Mouse (Mus musculus) midbrain, embryonic 13.5 days (tissue): ENCODE measurements around the gene Dlk1. TPM values are rescaled to one million over a fixed set of nuclear protein-coding genes. Genes with fewer than 3 reads are reported as not detected.

Experiments used
- ATAC-seq: fragments of 200-750 bp; cut with Nextera tagmentation; 2 replicates; pipeline ENCODE4 v1.8.0; 2017; ENCODE audit warnings: mild to moderate bottlenecking, moderate TSS enrichment, moderate library complexity
- H3K27ac ChIP-seq: fragments of 300-500 bp; sonication (generic); 2 replicates; pipeline ENCODE4 v1.5.1; 2015; ENCODE audit warnings: inconsistent platforms, mild to moderate bottlenecking, moderate library complexity
- H3K27me3 ChIP-seq: fragments of 300-500 bp; sonication (generic); 2 replicates; pipeline ENCODE4 v1.6.1; 2015; ENCODE audit warnings: mild to moderate bottlenecking, inconsistent platforms
- H3K36me3 ChIP-seq: fragments of 300-500 bp; sonication (generic); 2 replicates; pipeline ENCODE4 v1.6.1; 2015; ENCODE audit warnings: mild to moderate bottlenecking, inconsistent platforms
- H3K4me1 ChIP-seq: fragments of 300-500 bp; sonication (generic); replicated peaks from 2 replicates; pipeline ENCODE4 v1.6.1; 2015; ENCODE audit warnings: inconsistent platforms
- H3K4me2 ChIP-seq: fragments of 300-500 bp; sonication (generic); replicated peaks from 2 replicates; pipeline ENCODE4 v1.6.1; 2015; ENCODE audit warnings: moderate library complexity, mild to moderate bottlenecking, inconsistent platforms
- H3K4me3 ChIP-seq: fragments of 300-500 bp; sonication (generic); replicated peaks from 2 replicates; pipeline ENCODE4 v1.5.1; 2015; ENCODE audit warnings: mild to moderate bottlenecking, inconsistent platforms
- H3K9ac ChIP-seq: fragments of 300-500 bp; sonication (generic); replicated peaks from 2 replicates; pipeline ENCODE4 v1.6.1; 2015; ENCODE audit warnings: mild to moderate bottlenecking, inconsistent platforms
- H3K9me3 ChIP-seq: fragments of 300-500 bp; sonication (generic); 2 replicates; pipeline ENCODE4 v1.6.1; 2016; ENCODE audit warnings: mild to moderate bottlenecking, inconsistent platforms
- WGBS: fragments of 180-500 bp; shearing (Covaris S2); methylation state at CpG from one replicate; pipeline ENCODE4 v1.1.7; 2015; 5-methylcytosine and 5-hydroxymethylcytosine counted together
- polyA plus RNA-seq: library from polyadenylated mRNA; unstranded; fragments of >200 nt; fragmentation: Nextera tagmentation; extraction: Ambion mirVana; gene quantifications from 2 replicates; pipeline ENCODE4 v1.2.1, GENCODE M21; 2015

The Dlk1 gene
- polyA plus RNA-seq, 1 experiment from 2014 or later: 117 TPM

DNA sequence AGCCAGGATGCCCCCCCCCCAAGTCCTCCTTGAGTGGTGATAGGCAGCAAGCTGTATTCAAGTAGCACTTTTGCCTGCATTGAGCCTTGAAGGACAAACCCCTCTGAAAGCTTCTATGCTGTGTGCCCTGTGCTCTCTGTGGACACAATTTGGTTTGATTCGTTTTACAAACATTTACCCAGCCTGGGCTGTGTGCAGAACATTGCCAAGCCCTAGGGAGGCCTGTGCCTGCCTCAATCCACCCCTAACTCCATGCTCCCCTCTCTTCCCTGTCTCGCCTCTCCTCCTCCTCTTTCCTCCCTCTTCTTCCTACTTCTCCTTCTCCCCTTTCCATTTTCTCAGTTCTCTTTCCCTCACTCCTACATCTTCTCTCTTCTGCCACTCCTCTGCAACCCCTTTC is 29.5 kb upstream of the Dlk1 start:
- H3K36me3 ChIP-seq: no peaks in the 10 kb centered on the region
- H3K4me3 ChIP-seq: no peak overlapping the region
- peaks cover 17% of the 10 kb centered on the region for H3K27me3 ChIP-seq
- no peak overlapping the region for H3K9ac ChIP-seq
- H3K4me1 ChIP-seq: peaks cover 14% of the 10 kb centered on the region
- ATAC-seq: no peak
- H3K9me3 ChIP-seq: no peaks in the 10 kb centered on the region
- H3K4me2 ChIP-seq: no peak overlapping the region
- H3K27ac ChIP-seq: no peak overlapping the region
- WGBS: 39% methylated on average over 2 of the region's 2 CpGs

DNA sequence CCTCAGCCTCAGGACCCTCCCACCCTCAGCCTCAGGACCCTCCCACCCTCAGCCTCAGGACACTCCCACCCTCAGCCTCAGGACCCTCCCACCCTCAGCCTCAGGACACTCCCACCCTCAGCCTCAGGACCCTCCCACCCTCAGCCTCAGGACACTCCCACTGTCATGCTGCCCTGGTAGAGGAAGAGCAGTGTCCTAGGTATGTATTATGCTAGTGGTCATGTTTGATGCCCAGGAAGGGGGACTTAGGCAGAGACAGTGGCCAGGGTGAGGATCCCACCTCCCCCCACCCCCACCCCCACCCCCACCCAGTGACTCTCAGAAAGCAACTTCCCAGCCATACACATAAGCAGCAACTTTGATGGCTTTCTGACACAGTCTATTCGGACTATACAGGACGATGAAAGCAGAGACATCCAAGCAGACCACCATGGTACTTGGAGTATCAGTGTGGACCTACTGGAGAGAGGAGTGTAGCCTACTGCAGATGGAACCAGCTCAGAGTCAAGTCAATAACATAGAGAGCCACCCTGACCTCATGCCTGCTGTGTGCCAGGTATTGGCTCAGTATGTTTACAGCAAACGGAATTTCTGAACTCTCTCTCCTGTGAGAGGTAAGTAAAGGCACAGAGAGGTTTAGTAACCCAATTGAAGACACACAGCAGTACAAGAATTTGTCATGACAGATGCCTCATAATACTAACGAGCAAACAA is 28.8 kb upstream of the Dlk1 start:
- H3K27ac ChIP-seq: no peak overlapping the region
- H3K9me3 ChIP-seq: no peaks in the 10 kb centered on the region
- H3K4me2 ChIP-seq: no peak overlapping the region
- no peak overlapping the region for H3K9ac ChIP-seq
- H3K4me3 ChIP-seq: no peak overlapping the region
- H3K4me1 ChIP-seq: peaks cover 14% of the 10 kb centered on the region
- 77% methylated on average over 4 of the region's 4 CpGs for WGBS
- no peak for ATAC-seq
- no peaks in the 10 kb centered on the region for H3K36me3 ChIP-seq
- H3K27me3 ChIP-seq: peaks cover 17% of the 10 kb centered on the region

DNA sequence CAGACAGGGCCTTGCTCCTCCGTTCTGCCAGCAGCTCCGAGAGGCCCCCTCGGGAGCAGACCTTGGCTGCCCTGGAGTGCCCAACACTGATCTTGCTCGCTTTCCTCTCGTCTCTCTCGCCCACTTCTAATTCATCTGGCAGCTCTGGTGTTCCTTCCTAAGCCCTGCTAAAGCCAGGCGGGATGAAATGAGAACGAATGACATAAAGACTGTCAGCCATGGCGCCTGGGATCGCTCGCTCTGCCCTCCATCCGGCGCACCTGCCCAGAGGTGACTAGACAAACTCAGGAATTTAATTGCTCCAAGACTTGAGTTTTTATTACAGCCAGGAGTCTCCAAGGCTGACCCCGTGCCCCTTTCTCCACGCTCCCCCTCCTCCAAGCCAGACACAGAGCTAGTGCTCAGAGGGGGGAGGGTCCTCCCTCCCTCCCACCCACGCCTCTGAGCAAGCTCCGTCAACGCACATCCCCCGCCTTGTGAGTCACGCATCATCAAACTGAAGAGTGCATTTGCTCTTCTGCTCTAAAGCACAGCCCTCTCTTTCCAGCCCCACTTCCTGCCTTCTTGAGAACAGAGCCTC is 27.8 kb upstream of the Dlk1 start:
- no peaks in the 10 kb centered on the region for H3K36me3 ChIP-seq
- H3K9me3 ChIP-seq: no peaks in the 10 kb centered on the region
- H3K9ac ChIP-seq: peak overlapping the region; percentile 44
- 11% methylated on average over 20 of the region's 20 CpGs for WGBS
- H3K4me1 ChIP-seq: peaks cover 14% of the 10 kb centered on the region
- peak overlapping the region; percentile 38 for H3K4me2 ChIP-seq
- ATAC-seq: peak; percentile 35; the same call in 1 of the 2 replicates
- peak overlapping the region; percentile 5 for H3K4me3 ChIP-seq
- peak overlapping the region; percentile 14; the same call in 1 of the 2 replicates for H3K27ac ChIP-seq
- H3K27me3 ChIP-seq: peaks cover 17% of the 10 kb centered on the region

DNA sequence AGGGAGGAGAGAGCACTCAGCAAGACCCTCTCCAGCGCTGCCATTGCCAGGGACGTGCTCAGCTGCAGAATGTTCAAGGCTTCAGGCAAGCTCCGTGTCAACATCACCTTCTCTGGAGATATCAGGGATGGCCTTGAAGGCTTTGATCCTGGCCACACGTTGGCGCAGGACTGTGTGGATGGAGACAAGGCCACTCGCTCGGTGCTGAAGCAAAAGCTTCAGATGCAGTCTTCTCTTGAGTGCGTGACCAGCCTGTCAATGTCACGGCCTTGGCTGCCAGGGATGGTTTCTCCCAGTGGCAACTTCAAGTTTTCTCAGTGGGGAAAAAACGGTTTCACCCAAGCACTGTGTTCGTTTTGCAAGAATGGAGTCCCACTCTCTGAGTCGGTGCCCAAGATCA is 26.6 kb upstream of the Dlk1 start:
- H3K9ac ChIP-seq: no peak overlapping the region
- H3K36me3 ChIP-seq: no peaks in the 10 kb centered on the region
- no peaks in the 10 kb centered on the region for H3K9me3 ChIP-seq
- no peak overlapping the region for H3K4me2 ChIP-seq
- H3K4me1 ChIP-seq: peaks cover 14% of the 10 kb centered on the region
- WGBS: 88% methylated on average over 12 of the region's 12 CpGs
- H3K4me3 ChIP-seq: no peak overlapping the region
- H3K27me3 ChIP-seq: peaks cover 17% of the 10 kb centered on the region
- ATAC-seq: no peak
- H3K27ac ChIP-seq: no peak overlapping the region

DNA sequence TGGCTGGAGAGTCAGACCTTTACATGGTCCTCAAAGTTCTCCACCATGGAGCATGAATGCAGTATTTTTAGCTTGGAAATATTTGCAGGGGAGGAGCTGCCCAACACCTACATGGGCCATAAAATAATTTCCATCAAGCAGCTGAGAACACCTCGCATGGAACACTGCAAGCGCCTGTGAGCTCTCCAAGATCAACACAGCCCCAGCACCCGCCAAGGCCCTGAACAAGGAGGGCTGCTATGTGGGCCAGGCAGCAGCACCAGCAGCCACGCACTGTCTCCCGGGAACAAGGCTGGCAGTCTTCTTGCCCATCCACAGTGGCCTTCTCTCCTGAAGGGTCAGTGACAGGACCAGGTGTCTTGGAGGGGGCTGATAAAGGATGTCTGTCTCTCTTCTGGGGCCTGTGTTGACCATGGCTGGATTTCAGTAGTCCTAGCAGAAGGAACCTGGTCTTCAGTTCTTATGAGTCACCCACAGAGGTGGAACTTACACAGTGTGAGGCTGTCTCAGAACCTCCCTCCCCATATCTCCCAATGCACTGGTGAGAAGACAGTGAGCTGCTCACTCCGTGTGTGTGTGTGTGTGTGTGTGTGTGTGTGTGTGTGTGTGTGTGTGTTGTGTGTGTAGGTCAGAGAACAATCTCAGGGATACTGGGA is 20.0 kb upstream of the Dlk1 start:
- H3K9me3 ChIP-seq: no peaks in the 10 kb centered on the region
- H3K4me3 ChIP-seq: no peak overlapping the region
- H3K4me2 ChIP-seq: no peak overlapping the region
- peaks cover 26% of the 10 kb centered on the region for H3K27me3 ChIP-seq
- no peak overlapping the region for H3K9ac ChIP-seq
- H3K36me3 ChIP-seq: no peaks in the 10 kb centered on the region
- 75% methylated on average over 6 of the region's 6 CpGs for WGBS
- ATAC-seq: no peak
- no peak overlapping the region for H3K27ac ChIP-seq
- H3K4me1 ChIP-seq: peaks cover 17% of the 10 kb centered on the region

DNA sequence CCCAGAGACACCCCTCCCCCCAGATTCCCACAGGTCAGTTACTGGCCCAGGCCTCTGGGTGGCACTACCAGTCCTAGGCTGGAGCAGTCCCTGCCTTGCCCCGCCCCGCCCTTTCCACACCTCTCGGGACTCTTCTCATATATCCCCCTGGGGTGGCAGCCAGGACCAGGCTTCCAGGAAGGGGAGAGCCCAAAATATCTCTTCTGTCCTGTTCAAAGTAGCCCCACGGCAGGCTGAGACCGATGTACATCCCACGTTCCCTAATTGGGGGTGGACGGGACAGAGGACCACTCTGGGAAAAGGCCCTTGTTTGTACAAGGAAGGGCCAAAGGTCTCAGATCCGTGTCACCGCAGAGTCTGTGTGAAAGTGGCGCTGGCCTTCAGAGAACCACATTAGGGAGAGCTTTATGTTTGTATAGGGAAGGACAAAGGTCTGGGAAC is 16.2 kb upstream of the Dlk1 start:
- Histone ChIP-seq H3K36me3 (no peaks in the 10 kb centered on the region), H3K4me3 (no peak overlapping the region), H3K4me1 (peaks cover 45% of the 10 kb centered on the region), H3K27ac (no peak overlapping the region), H3K9me3 (no peaks in the 10 kb centered on the region), H3K4me2 (0 out of 2 replicates have a peak overlapping the region, but pooled peaks have one; percentile 9), H3K27me3 (peaks cover 55% of the 10 kb centered on the region), H3K9ac (peak overlapping the region; percentile 36; the same call in 1 of the 2 replicates)
- 0 out of 2 replicates have a peak, but pooled peaks have one; percentile 41 for ATAC-seq
- 13% methylated on average over 10 of the region's 10 CpGs for WGBS

DNA sequence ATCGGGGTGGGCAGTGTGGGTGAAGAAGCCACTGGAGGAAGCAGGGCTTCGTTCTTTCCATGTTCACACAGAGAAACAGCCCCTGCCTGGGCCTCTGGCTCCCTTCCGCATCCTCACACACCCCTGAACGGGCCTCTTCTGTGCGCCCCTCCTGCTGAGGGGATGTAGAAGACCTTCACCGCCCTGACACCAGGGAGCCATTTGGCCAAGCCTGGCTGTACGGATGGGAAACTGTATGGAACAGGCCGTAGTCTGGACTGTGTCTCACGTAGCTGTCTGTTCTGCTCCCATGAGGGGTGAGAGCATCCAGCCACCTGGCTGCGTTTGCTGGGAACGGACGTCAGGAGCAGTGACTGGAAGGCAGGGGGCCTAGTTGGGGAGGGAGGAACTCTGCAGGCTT is 15.8 kb upstream of the Dlk1 start:
- no peak overlapping the region for H3K27ac ChIP-seq
- peak overlapping the region; percentile 36; the same call in 1 of the 2 replicates for H3K9ac ChIP-seq
- 0 out of 2 replicates have a peak, but pooled peaks have one; percentile 15 for ATAC-seq
- no peaks in the 10 kb centered on the region for H3K36me3 ChIP-seq
- WGBS: 23% methylated on average over 12 of the region's 12 CpGs
- peaks cover 60% of the 10 kb centered on the region for H3K27me3 ChIP-seq
- no peak overlapping the region for H3K4me2 ChIP-seq
- peaks cover 50% of the 10 kb centered on the region for H3K4me1 ChIP-seq
- no peaks in the 10 kb centered on the region for H3K9me3 ChIP-seq
- H3K4me3 ChIP-seq: no peak overlapping the region

DNA sequence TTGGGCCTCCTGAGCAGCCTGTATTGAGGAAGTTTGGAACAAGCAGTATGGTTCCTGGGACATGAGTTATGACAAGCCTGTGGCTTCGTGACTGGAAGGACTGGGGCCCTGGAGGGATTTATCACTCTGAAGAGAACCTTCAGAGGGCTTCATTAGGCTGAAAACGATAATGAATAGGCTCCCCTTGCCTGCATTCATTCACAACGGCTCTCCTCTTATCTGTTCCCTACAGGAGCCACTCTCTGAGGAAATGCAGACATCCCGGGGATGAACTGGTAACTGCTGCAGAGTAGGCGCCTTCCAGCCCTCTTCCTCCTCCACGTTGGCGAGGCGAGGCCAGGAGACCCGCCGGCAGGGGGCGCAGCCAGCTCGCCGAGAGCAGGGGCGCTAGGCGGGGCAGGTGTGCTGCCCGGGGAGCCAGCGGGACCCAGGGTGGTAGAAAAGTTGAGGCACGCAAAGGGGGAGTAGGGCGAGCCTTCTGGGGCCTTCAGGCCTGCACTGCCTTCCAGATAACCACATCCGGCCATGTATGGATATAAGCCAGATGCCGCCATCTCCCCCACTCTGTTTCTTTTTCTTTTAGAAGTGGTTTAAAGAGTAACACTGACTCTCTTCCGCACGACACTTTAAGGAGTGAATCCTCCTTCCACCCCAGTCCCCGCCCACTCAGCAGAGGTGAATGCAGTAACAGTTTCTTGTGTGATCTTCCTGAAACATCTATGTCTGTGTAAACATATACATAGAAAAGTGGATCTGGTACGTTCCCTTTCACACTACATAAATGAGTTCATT is 14.9 kb upstream of the Dlk1 start:
- Histone ChIP-seq H3K4me1 (peaks cover 53% of the 10 kb centered on the region), H3K4me2 (no peak overlapping the region; the same call in 1 of the 2 replicates), H3K9me3 (no peaks in the 10 kb centered on the region), H3K36me3 (no peaks in the 10 kb centered on the region), H3K9ac (no peak overlapping the region), H3K4me3 (no peak overlapping the region), H3K27ac (no peak overlapping the region), H3K27me3 (peaks cover 68% of the 10 kb centered on the region)
- peak; percentile 53 for ATAC-seq
- 9% methylated on average over 25 of the region's 25 CpGs for WGBS

DNA sequence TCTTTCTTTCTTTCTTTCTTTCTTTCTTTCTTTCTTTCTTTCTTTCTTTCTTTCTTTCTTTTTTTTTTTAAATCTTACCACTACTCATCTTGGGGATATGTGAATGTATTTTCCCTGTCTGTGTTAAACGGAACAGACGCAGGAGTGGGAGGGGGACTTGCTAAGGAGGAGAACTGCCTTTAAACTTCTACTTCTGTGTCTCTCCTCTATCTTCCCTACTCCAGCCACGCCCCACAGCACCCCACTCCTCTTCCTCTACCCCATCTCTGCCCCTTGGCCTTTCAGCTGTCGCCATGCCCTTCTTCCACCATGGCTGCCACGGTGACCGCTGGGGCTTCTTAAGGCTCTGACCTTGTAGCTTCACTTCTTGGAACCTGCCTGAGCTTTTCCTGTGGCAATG is 14.2 kb upstream of the Dlk1 start:
- Histone ChIP-seq H3K27ac (no peak overlapping the region), H3K27me3 (peaks cover 75% of the 10 kb centered on the region), H3K4me1 (peaks cover 59% of the 10 kb centered on the region), H3K4me3 (no peak overlapping the region), H3K9ac (no peak overlapping the region), H3K4me2 (no peak overlapping the region), H3K9me3 (no peaks in the 10 kb centered on the region), H3K36me3 (no peaks in the 10 kb centered on the region)
- 71% methylated on average over 6 of the region's 6 CpGs for WGBS
- ATAC-seq: no peak

DNA sequence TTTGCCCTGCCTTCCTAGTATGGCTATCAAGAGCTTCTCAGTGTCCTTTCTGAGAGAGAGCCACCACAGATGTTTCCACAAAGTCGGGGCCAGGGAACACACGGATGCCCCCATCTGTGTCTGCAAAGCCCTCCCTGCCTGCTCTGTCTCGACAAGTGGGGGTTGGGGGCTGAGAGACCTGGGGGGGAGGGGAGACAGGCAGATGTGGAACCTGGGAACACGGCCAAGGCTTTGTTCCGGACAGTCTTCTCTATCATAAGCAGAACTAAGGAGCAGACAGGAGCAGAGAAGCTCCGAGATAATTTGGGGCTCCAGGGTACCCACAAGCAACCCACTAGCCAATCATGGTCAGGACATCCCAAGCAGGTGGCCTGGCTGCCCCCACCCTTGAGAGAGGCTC is 12.6 kb upstream of the Dlk1 start:
- WGBS: 54% methylated on average over 6 of the region's 6 CpGs
- peaks cover 80% of the 10 kb centered on the region for H3K27me3 ChIP-seq
- no peak for ATAC-seq
- H3K4me3 ChIP-seq: no peak overlapping the region
- H3K4me2 ChIP-seq: no peak overlapping the region
- no peaks in the 10 kb centered on the region for H3K36me3 ChIP-seq
- no peak overlapping the region for H3K27ac ChIP-seq
- peaks cover 72% of the 10 kb centered on the region for H3K4me1 ChIP-seq
- H3K9me3 ChIP-seq: no peaks in the 10 kb centered on the region
- no peak overlapping the region for H3K9ac ChIP-seq

DNA sequence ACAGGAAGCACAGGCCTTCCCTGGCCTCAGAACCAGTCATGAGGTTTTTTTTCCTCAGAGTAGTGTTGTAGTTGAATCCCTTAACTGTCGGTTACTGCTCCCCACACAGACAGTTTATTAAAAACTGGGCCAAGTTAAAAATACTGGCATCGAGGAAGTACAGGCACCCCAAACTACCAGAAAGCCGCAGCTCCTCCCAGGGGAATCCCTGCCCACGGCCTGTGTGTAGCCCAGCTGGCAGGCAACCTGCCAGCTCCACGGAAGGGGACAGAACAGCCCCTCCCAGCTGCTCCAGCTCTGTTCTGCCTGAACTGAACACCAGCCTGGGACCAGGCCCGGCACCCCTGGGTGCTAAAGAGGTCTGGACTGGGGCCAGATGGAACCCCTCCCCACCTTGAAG is 11.3 kb upstream of the Dlk1 start:
- WGBS: 39% methylated on average over 6 of the region's 6 CpGs
- ATAC-seq: no peak
- Histone ChIP-seq H3K9ac (no peak overlapping the region), H3K4me1 (peaks cover 81% of the 10 kb centered on the region), H3K27me3 (peaks cover 76% of the 10 kb centered on the region), H3K4me3 (no peak overlapping the region), H3K36me3 (no peaks in the 10 kb centered on the region), H3K9me3 (no peaks in the 10 kb centered on the region), H3K4me2 (no peak overlapping the region), H3K27ac (no peak overlapping the region)
